Mouse (Mus musculus): ENCODE results near the gene Bcor.

The Bcor gene

GRCm38 (mm10) chrX:12159981-12160656, at the start of gene Bcor:
Gene Bcor (minus strand): TSS chrX:12160355.
- DNase-seq (ENCODE audit: low read depth, low spot score) = no peak

DNA sequence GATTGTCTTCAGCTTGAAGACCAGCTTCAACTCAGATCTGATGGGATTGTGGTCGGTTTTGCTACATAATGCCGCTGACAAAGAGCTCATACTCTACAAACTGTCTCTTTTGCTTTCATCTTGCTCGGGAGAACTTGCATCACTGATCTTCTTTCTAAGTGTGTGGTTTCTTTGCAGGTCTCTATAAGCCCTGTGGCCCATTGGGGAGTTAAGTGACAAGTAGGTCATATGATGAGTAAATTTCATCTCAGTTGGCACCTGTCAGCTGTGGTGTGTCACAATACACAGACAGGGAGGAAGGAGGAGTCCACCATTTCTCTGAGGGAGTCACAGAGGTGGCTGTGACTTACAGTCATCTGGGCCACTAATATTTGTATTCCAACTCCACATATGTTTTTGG, 42.8 kb upstream of the Bcor start:
- DNase-seq (ENCODE audit: low read depth, low spot score) = no peak

- no peak for DNase-seq (ENCODE audit: low read depth, low spot score)
Observed at GRCm38 (mm10) chrX:12201111-12201510, 41.0 kb upstream of the Bcor start.

- no peak for DNase-seq (ENCODE audit: low read depth, low spot score)
Observed at GRCm38 (mm10) chrX:12195234-12195919, 35.2 kb upstream of the Bcor start.

DNA sequence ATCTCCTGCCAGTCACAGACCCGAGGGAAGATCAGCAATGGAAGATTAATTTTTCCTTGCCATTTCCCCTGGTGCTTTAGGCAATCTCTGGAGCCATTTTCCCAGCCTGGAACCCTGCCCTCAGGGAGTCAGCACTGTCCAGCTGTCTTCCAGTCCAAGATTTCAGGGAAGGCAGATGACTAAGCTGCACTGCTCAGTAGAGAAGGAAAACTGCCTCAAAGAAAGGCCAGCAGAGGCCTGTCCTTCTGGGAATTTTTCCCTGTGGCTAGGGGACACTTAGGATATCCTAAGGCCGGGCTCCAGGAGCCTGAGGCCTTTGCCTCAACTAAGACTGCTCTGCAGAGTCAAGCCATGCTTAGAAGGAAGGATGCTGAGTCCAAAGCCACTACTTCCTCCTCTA, 32.2 kb upstream of the Bcor start:
- DNase-seq (ENCODE audit: low read depth, low spot score) = no peak

GRCm38 (mm10) chrX:12189511-12189910, 29.4 kb upstream of the Bcor start:
- DNase-seq (ENCODE audit: low read depth, low spot score) = no peak

DNA sequence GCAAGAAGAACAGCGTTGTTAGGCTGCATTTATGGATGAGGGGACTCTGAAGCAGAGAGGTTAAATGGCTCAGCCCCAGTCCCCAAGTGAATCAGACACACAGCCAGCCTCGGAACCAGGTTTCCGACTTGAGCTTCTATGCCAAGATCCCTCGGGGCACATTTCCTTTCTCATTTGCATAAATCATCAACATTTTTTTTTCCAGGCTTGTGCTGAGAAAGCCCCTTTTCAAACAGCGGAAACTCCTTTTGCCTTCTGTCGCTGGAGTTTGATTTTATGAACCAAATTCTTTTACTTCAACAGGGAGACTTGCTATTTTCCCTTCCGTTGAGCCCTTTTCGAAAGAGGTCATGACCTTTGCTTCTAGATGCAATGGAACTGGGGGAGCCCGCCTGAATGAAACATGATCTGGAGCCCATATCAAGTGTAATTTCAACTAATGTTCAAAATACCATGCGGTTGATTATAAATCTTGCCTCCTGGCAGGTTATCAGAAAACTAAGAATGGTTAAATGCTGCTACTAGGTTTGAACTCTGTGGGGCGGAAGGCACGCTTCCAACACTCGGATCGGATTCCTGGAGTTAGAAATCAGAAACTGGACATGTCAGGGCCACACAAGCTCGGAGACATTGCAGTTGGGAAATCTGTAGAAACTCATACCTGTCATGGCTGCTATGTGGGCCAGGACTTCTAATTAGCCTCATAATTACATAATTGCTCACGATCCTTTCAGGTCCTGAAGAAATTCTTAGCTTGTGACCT, 15.2 kb upstream of the Bcor start:
- no peak for DNase-seq (ENCODE audit: low read depth, low spot score)

DNA sequence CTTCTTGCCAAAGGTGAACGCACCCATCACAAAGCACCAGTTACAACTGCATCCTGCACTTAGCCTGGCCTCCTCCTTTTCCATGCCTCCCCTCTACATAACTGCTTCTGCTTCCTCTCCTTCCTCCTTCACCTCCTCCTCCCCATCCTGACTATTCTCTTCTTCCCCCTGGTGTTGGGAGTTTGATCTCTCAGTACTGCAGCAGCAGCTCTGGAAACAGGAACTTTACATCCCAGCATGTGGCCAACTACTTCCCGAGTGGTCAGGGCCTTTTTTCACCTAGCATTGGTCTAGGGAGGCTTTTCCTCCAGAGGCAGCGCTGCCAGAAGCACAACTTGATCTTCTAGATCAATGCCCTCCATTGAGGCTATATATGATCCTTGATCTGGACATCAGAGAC, 10.0 kb upstream of the Bcor start:
- no peak for DNase-seq (ENCODE audit: low read depth, low spot score)

DNA sequence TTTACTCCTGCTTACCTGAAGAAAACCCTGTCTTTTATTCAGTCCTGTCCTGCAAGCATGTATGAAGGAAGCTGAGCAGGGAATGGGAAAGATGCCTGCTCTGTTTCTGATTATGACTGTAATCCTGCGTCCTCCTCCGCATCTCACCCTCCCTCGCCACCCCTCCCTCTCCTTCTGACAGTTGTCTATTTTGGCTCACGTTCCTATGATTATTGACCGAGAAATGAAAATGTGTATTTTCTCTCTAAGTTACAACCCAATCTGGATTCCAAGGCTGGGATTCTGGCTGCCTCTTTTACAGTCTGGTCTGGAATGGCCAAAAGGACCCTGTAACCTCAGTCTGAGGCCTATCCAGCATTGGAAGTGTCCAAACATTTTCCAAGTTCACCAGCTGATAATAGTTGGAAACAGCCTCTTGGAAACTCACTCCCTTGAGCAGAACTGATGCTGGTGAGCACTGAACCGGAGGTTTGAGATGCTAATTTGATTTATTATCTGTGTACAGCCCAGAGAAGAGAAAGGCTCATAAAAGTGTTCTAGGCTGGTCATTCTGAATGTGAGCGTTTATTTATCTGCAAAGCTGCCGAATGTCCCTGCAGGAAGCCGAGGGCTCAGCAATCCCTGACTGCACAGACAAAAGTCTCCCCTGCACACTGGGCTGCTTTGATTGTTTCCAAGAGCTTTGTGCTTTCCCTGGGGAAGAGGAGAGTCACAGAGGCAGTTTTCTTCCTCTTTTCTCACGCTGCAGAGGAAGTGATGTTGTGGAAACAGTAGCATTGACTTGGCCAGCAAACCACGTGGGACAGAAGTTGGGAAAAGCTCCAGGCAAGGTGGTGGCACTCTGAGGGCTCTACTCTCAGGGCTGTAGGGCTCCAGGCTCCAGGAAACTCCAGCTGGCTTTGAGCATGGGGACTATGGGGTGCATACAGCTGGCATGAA, 4.7 kb upstream of the Bcor start:
- no peak for DNase-seq (ENCODE audit: low read depth, low spot score)

- no peak for DNase-seq (ENCODE audit: low read depth, low spot score)
Observed at GRCm38 (mm10) chrX:12159534-12159881, 647 bp downstream of the Bcor start.

DNA sequence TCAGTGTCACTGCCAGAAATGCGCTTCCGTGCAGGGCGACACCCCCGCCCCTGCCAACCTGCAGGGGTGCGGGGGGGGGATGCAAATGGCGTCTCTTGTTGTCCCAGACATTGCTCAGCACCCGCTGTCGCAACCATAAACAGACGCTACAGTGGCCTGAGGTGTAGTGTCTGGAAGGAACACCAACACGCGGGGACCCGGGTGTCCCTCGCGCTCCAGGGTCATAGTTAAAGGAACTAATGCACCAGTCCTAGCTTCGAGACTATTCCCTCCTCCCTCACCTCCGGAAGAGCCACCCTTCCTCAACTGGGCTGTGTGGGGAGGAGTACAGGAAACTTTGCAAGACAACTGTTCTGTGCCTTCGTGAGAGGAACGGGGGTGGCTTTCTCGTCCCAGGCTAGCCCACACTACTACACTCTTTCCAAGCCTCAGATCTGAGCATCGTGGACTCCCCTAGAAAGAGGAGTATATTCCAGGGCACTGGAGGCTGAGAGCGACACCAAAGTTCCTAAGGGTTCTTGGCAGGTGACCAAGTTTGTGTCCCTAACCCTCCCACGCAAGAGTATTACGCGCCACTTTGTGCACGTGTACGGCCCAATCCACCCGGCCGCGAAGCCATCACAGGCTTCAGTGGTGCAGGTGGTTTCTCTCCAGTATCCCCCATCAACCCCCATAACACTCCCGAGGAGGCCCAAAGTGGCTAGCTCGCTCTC, 1.2 kb downstream of the Bcor start:
- no peak for DNase-seq (ENCODE audit: low read depth, low spot score)

GRCm38 (mm10) chrX:12158244-12158820, 1.8 kb downstream of the Bcor start:
- DNase-seq (ENCODE audit: low read depth, low spot score) = no peak

DNA sequence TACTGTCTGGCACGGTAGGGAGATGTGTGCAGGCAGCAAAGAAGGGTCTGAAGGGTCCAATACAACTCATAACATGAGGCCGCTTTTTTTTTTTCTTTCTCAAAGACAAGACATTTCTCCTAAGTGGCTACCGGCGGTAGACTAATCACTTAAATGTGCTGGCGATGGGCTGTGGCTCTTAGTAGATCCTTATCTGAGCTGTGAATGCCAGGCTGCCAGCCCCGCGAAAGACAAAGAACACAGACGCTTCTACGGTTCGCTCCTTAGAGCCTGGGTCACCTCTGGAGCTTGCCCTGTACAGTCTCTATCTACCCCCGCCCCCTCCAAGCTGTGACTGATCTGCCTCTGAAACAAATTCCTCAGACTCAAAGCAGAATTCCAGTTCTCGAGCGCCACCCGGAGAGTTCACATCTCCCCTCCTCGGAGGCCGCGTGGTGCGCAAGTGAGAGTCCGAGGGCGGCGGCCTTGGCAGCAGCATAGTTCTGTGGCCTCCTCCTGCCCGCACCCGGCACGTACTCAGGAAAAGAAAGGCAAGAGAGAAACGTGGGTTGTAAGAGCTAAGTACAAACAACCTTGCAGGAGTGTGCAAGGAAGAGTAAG, 2.7 kb downstream of the Bcor start:
- DNase-seq (ENCODE audit: low read depth, low spot score) = no peak

GRCm38 (mm10) chrX:12155842-12156291, 4.3 kb downstream of the Bcor start:
- no peak for DNase-seq (ENCODE audit: low read depth, low spot score)

GRCm38 (mm10) chrX:12155068-12155840, 4.9 kb downstream of the Bcor start:
- DNase-seq (ENCODE audit: low read depth, low spot score) = no peak

DNA sequence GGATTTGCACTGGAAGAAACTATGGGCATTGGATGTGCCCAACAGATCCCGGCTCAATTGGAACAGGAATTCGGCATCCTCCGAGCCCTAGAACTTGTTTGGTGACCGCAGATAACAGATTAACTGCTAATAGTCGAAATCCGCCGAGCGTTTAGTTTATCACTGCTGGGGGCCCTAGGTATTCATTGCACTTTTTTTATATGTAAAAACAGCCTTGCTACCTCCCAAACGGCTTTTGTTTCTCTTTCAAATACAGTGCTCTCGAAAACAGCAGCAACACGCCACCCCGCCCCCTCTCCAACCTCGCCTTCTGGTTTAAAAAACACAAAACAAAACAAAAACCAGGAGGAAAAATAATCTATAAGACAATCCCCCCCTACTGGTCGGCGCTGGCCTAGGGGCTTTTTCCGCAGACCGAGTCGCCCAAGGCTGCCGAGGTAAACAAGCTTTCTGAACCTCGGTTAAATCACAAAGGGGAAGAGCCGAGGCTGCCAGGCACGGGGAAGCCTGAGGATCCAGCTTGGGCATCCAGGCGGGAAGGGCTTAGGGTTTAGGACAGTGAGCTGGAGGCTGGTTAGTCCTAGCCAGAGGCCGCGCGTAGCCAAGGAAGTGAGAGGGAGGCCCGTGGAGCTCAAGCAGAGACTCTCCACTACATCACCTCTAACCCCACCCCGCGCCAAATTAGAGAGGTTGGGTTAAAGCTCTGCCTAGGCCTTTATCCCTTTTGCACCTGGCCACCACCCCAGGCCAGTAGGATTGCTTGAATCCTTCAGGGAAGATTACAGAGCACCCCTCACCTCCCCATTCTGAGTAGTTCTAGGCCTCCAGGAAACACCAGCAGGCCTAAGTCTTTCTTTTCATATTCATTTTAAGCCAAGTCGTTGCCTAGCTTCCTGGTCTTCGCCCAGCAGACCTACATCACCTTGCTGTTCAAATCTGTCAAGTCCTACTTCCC, 6.7 kb downstream of the Bcor start:
- no peak for DNase-seq (ENCODE audit: low read depth, low spot score)

DNA sequence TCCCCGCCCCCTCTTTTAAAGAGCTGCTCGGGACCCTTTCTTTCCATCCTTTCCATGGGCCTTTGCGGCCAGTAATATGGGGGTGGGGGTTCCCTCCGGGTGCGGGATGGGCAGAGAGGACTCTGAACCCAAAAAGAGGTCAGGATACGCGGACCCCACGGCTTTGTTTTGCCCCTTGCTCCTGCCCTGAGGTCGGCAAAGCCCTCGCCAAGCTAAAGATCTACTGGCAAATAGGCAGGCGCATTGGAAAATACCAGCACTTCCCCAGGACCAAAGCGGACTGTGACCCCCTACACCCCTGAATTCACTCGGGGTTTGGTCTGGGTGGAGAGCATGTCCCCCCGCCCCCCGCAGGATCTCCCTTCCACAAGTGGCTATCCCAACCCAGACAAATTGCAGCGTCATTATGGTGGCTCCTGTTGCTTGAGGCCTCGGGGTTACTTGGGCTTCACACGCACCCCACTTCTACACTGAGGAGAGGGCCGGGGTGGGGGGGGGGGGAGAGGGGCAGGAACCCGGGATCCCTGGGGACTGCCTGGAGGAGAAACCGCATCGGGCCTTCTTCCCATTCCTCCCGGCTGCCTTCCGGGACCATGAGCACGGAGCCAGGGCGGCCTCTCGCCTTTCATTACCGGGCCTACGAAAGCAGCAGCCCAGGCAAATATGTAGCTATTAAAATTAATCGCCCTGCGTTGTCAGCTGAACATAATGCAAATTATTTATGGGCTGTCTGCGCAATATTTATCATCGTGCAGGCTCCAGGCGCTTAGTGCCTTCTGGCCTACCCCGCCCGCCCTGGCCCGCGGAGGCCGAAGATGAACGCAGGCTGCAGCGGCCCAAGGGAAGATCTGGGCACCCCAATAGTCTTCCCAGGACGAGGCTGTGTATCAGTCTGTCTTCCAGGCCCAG, 7.9 kb downstream of the Bcor start:
- no peak for DNase-seq (ENCODE audit: low read depth, low spot score)
